Mouse (Mus musculus): ENCODE measurements around the gene Fip1l1. TPM values are rescaled to one million over a fixed set of nuclear protein-coding genes. Genes with fewer than 3 reads are reported as not detected.

Gene Fip1l1
- total RNA-seq (2015; ENCODE audit: low replicate concordance) (84.3 and 103 TPM in 2 replicates), total RNA-seq (2017; ENCODE audit: low replicate concordance) (97.7 and 122 TPM in 2 replicates)

DNA sequence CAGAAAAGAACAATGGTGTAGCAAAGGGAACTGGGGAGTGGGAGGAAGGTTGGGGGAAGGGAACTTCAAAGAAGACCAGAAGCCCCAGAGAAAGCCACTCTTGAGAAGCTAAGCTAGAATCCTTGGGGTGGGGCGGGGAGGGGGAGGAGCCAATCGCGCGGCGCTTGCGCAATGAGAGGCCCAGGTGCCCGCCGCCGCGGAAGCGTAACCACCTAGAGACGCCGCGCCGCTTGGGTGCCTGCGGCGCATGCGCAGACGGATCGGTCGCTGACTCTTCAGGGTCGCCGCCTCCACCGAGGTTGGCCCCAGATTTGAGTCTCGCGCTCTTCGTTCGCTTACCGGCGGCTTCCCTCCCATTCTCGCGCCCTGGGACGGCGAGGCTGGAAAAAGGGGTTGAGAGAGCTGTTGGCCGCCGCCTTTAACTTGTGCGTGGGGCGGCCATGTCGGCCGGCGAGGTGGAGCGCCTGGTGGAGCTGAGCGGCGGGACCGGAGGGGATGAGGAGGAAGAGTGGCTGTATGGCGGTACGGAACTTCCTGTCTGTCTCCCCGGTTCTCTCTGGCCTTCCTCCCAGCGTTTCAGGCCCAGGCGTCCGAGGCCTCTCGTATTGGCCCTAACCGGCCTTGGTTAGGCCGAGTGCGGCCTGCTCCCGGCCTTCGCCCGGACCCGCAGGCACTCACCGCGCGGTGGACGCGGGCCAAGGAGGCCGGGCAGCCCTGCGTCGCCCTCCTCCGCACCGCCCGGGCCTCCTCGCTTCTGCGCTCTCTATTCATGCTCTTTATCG lies at the start of gene Fip1l1:
Fip1l1 (plus strand) TSS at position 210 of the 782 bp plus-strand sequence.
- ATAC-seq (replicated peaks; ENCODE audit: low FRiP score, poor library complexity, severe bottlenecking) = peak; percentile 74

DNA sequence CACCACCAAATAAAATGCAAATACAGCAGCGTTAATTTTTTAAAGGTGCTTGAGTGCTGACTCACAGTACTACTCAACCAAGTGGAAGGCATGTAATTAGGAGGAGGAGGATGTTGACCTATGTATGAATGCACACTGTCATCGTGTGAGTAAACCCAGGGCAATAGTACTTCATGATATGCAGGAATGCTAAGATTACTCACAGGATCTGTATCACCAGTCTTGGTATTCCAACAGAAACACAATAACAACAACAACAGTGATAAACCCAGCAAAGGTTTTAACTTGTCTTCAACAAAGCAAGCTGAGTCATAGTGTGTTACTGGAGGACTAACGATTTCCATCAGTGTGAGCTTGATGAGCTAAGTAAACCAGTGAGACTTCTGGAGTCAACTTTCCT lies 42.5 kb upstream of the Fip1l1 start:
- no peak for ATAC-seq (replicated peaks; ENCODE audit: low FRiP score, poor library complexity, severe bottlenecking)

DNA sequence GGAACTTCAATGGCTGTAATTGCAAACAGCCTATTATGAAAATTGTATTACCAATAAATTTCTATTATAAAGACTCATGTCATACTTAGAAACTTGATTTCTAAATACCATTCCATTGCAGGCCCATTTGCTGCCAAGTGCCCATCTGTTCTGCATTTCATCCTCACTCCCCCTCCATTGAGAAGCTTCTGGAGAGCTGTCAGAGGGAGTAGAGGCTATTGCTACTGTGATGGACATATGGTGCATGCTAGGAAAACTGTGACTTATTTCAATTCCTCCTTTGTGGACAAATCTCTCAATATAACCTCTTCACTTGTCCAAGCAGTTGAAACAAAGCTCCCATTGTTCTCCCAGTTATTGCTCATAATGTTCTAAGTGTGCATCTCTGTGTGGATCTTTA lies 23.6 kb upstream of the Fip1l1 start:
- ATAC-seq (replicated peaks; ENCODE audit: low FRiP score, poor library complexity, severe bottlenecking) = no peak

DNA sequence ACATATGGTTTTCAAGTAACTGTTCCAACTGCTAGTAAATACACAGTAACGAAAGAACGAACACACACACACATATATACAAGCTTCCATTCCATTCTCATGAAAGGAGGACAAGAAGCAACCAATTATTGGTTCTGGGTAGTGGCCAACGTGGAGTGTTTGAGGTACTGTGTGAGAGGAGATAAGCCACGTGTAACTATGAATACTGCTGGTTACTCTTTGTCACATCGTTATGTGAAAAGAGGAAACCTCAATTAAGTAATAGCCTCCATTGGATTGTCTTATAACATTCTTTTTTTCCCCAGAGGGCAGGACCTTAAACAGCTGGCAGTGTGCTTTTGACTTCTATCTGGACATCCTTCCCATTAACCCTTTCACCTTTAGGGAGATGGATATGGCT lies 8.2 kb upstream of the Fip1l1 start:
- no peak for ATAC-seq (replicated peaks; ENCODE audit: low FRiP score, poor library complexity, severe bottlenecking)

DNA sequence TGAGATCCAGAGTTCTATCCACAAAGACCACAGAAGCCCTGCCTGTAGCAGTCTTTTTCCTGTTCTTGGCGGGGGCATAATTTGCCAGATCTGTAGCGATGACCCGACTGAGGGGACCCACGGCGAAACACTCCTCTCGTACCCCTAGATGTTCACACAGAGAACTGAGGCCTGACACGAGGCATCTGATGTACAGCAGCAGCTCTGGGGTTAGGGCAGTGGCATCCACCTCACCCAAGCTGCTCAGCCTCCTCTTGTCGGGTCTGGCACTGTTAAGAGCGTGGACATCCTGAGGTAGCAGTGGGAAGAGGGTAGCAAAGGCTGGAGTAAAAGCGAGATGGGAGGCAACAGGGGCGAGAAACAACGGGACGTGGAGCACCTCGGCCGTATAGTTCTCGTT lies 4.5 kb upstream of the Fip1l1 start:
- ATAC-seq (replicated peaks; ENCODE audit: low FRiP score, poor library complexity, severe bottlenecking) = no peak

DNA sequence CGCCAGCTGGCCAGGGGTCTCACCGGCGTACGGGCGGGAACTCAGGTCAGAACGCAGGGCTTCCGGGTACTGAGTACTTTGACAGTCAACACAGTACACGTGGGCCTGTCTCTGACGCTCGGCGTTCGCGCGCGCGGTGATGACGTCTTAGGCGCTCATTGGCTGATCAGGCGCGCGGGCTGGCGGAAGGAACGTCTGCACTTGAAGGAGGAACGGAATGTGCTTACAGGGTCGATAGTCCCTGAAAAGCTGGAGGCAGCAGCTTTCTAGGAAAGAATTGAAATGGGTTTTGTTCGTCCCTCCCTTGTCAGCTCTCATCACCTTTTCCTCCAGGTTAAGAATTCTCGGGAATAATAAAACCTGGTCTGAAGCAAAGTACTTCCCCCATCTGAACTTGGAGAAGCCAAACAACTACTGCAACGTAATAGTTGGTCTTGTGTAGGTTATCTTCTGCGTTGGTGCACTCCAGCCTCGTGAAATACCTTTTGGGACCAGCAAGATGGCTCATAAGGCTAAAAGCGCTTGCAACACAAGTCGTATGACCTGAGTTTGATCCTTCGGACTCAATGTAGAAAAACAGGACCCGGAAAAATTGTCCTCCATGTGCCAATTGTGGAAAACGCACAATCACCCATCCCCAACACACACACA lies 3.5 kb upstream of the Fip1l1 start, which contains the start of gene Scfd2:
Scfd2 (minus strand) TSS at position 130 of the 651 bp plus-strand sequence.
- peak; percentile 89 for ATAC-seq (replicated peaks; ENCODE audit: low FRiP score, poor library complexity, severe bottlenecking)

DNA sequence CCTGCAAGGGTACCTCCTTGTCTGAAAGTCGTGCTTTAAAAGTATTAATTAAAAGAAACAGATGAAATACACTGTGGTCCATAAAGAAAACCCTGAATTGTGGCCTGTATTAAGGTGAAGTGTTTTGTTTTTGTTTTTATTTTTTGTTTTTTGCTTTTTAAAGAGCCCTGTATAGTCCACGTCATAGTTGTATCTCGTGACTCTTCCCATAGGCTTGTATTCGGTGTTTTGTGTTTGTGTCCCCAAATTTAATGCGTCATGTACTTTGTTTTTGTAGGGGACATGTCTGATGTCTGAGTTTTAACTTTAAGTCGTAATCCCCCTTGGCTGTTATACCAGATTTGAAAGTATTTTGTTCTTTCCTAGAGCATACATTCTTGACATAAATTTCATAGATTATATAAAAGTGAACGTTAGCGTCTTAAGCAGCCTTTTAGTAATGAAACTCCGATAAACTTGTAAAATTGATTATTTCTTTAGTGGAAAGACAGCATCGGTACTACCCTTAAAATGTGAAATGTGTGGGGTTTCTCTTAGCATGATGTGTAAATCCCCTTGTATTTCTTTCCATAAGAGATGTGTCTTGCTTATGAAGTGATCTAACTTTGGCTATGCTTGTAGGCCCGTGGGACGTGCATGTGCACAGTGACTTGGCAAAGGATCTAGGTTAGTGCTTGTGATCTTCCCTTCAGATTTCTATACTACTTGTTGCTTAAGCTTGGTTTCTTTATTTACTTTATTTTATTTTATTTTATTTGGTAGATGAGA lies 1.1 kb downstream of the Fip1l1 start:
- no peak for ATAC-seq (replicated peaks; ENCODE audit: low FRiP score, poor library complexity, severe bottlenecking)

DNA sequence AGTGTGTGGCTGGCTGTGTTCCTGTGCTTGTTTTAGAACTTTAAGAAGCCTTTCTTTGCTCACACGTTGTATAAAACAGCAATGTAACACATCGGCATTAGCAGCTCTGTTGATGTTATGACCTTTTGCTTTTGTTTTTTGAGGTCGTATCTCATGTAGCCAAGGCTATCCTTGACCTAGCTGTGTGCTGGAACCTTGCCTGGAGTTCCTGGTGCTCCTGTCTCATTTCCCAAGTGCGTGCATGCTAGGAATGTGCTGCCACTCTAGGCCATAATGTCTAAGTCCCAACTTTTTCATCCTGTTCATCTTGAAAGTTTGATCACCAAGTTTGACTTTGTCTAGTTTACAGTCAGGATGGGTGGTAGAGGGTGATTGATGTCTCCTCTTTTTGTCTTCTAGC lies 10.4 kb downstream of the Fip1l1 start:
- no peak for ATAC-seq (replicated peaks; ENCODE audit: low FRiP score, poor library complexity, severe bottlenecking)

DNA sequence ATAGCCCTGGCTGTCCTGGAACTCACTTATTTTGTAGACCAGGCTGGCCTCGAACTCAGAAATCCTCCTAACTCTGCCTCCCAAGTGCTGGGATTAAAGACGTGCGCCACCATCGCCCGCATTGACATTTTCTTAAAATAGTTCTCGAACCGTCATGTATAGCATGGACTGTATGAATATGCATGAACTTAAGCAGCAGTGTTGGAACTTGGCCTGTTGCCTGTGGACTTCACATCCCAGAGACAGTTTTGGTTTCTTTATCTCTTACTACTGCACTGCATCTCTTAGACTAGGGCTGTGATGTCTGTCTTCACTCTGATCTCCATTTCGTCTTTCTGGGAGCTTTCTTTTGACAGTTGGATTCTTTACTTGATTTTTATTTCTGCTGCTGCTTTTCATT lies 14.3 kb downstream of the Fip1l1 start:
- no peak for ATAC-seq (replicated peaks; ENCODE audit: low FRiP score, poor library complexity, severe bottlenecking)

DNA sequence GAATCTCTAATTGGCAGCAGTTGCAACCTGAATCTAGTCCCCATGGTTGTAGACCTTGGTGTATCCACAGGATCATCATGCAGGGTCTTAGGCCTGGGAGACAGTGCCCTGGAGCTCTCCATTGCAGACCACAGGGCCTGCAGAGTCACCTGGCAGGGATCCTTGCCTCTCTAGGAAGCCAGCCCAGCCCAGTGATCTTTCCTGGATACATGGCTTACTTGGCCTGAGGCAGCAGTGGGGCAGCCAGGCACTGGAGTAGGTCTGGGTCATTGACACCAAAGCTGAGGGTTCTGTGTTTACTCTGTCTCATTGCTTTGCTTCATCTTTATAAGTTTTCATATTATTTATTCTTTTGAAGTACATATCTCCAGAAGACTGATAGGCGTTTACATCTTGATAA lies 25.9 kb downstream of the Fip1l1 start:
- no peak for ATAC-seq (replicated peaks; ENCODE audit: low FRiP score, poor library complexity, severe bottlenecking)

DNA sequence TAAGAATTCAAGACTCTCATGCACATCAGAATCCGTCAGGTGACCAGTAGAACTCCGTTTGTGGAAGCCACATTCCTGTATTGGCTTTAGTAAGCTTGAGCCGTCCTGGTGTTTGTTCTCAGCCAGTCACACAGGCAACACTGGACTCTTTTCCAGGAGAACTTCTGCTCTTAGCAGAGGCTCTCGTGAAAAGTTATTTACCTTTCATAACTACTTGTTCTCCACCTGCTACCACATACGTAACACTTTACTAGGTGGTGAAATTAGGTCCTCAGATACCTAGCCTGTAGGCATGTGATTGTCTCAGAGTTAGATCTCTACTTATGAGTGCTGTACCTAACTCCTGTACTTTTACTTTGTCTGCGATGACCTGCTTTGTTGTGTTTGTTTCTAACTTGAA lies 36.5 kb downstream of the Fip1l1 start:
- no peak for ATAC-seq (replicated peaks; ENCODE audit: low FRiP score, poor library complexity, severe bottlenecking)

DNA sequence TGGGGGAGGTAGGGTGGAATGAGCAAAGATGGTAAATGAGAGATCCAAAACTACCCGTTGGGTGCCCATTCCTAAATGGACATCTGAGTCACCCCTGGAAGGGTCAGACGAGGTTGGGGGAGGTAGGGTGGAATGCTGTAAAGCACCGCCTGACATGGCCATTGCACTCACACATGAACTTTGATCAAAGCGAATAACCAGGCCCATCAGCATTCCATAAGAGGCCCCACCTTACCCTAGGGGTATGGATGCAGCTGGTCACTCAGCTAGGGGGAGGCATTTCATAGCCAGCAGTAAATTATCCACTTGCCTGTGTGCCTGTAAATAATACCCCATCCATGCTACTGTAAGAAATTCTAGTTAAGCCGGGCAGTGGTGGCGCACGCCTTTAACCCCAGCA lies 53.9 kb downstream of the Fip1l1 start:
- no peak for ATAC-seq (replicated peaks; ENCODE audit: low FRiP score, poor library complexity, severe bottlenecking)

DNA sequence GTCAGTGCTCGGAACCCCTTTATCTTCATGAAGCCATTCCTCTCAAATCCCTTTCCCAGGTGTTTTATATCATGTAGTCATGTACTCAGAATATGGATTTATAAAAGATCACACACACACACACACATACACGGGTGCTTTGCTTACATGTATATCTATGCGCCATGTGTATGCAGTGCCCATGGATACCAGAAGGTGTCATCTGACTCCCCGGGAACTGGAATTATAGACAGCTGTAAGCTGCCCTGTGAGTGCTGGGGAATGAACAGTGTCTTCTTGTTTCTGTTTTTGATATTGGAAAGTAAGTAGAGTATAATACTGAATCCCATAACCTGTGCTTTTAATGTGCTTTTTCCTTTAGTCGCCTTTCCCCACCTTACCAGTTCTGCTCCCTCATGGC lies 56.2 kb downstream of the Fip1l1 start:
- no peak for ATAC-seq (replicated peaks; ENCODE audit: low FRiP score, poor library complexity, severe bottlenecking)

DNA sequence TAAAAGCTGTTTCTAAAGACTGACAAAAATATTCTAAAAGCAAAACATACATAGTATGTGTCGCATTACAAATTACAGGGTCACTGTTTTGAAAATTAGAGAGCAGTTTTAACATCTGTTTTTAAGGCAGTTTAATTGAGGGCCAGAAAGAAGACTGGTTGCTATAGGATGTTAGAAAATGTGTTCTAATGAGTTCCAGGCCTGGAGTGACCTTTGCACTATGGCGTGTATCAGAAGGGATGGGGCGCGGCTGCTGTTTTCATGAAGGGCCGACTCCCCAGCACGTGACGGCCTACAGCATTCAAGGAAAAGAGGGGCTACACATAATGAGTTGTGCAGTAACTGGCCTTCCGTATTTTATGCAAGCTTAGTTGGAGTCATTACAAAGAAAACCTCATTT lies 57.9 kb downstream of the Fip1l1 start:
- ATAC-seq (replicated peaks; ENCODE audit: low FRiP score, poor library complexity, severe bottlenecking) = no peak

DNA sequence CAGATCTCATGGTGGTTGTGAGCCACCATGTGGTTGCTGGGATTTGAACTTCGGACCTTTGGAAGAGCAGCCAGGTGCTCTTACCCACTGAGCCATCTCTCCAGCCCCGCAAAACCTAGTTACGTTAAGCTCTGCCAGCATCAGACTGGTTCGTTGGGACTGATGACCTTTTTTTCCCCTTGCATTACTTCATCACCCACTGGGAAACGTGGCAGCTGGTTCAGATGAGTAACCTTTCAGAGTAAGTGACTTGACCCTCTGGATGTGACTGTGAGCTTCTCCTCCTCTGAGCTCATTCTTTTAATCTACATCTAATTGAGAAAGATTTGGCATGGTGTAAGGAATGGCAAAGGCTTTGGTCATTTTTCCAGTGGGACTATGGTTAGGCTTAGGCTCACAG lies 64.8 kb downstream of the Fip1l1 start:
- no peak for ATAC-seq (replicated peaks; ENCODE audit: low FRiP score, poor library complexity, severe bottlenecking)

DNA sequence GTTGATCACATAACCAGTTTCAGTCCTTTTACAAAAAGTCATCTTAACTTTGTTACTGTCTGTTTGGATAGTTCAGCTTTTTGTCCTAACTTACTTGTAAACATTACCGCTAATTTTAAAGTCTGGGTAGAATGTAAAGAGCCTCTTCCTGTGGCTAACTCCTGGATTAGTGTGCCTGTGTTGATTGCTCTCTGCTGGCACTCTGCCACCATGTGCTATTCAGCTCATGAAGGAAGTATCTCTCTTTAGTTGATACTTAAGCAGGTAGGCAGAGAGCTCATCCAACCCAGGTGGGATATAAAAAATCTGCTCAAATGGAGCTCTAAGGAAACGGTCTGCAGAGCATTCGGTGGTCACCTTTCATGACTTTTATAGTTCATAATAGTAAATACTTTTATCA lies 65.9 kb downstream of the Fip1l1 start:
- ATAC-seq (replicated peaks; ENCODE audit: low FRiP score, poor library complexity, severe bottlenecking) = no peak

DNA sequence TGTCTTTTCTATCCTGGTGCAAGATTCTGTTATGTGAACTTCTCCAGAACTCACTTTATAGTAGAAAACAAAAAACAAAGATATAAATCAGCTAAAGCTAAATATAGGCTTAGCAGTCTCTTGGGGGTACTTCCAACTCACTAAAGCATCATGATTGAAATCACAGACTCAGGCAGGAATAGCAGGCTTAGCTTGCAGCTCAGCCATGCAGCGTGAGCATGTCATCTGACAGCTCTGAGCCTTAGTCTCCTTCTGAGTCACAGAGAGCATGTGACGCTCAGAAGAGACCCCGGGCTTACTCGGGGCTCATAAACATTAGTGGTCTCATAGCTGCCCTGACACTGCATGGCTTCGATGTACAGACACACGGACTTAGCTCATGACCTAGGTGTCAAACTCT lies 66.7 kb downstream of the Fip1l1 start:
- ATAC-seq (replicated peaks; ENCODE audit: low FRiP score, poor library complexity, severe bottlenecking) = no peak

DNA sequence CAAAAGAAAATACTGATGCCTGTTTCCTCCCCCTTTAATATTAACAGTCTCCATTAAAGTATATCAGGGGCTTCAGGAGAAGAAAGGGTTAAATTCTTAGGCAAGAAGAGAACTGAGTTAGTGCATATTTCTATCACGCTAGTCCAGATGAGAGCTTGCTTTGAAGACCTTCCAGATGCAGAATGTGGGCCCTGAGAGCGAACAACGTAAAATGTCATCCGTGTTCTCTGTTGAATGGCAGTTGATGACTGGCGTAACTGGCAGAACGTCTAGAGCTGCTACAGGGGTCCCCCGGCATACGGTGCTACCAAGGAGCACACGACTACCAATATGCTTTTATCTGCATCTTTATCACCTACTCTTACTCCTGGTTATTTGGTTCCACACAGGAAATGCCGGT lies 67.1 kb downstream of the Fip1l1 start:
- ATAC-seq (replicated peaks; ENCODE audit: low FRiP score, poor library complexity, severe bottlenecking) = no peak

DNA sequence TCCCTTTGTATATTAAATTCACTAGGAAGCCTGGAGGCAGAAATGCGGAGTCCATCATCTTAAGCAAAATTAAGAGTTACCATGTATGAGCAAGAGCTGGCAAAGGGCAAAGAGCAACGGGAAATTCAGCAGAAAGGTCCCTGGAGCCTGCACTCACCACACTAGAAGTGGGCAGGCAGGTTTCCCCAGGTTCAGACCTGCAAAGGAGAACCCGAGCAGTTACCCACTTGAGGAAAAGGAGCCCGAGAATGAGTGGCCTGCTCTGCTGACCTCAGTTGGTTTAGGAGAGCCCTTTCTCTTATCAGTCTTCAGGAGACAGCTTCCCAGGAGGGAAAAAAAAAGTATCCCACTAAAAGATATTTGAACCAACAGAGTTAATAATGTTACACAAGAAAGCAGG lies 68.1 kb downstream of the Fip1l1 start:
- no peak for ATAC-seq (replicated peaks; ENCODE audit: low FRiP score, poor library complexity, severe bottlenecking)

DNA sequence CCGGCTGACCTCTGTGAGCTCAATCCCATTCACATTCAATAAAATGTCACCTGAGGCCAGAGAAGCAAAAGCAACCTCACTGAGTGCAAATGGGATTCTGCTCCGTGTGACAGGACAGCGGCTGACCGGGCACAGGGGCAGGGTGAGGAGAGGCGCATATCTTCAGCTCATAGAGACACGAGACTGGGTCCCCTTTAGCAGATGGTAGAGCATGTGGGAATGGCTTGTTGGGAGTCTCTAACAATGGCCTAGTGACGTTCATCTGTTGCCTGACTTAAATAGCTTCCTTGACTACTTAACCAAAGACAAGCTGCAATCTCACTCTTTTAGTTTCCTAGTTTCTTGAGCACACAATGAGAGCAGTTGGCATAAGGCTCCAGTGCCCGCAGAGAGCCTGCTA lies 71.0 kb downstream of the Fip1l1 start:
- no peak for ATAC-seq (replicated peaks; ENCODE audit: low FRiP score, poor library complexity, severe bottlenecking)

DNA sequence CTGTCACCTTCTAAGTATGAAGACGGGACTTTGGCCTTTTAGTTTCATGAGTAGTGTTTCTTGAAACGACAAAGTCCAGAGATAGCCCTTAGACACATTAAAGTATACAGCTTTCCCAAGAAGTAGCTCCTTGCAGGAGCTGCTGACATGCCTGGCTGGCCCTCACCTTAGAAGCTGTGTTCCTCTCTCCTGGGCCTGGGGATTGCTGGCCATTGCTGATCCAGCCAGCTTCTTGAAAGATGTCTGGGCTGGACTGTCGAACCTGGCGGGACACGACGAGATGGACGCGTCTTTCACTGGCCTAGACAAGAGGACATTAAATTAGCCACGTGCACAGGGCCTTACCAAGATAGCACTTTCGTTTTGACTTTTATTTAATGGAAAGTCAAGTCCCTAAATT lies 75.3 kb downstream of the Fip1l1 start:
- no peak for ATAC-seq (replicated peaks; ENCODE audit: low FRiP score, poor library complexity, severe bottlenecking)

Data from erythroid progenitor cell, adult 5-6 weeks (primary cell).